Mouse (Mus musculus): ENCODE measurements around the gene Arhgap31. TPM values are rescaled to one million over a fixed set of nuclear protein-coding genes. Genes with fewer than 3 reads are reported as not detected.

Arhgap31 gene
- polyA plus RNA-seq, 1 experiment from 2014 or later, result 9.8 TPM

GRCm38 (mm10) chr16:38549479-38550396, 163.3 kb downstream of the Arhgap31 start, which contains the start of gene Poglut1:
Gene Poglut1 (minus strand): TSS chr16:38550258.
- no peak within 1 kb of the TSS for H3K27ac ChIP-seq
- 0 out of 2 replicates have a peak, but pooled peaks cover 8% of the 10 kb centered on the region for H3K4me1 ChIP-seq
- peak within 1 kb of the TSS; percentile 91 for H3K4me2 ChIP-seq
- peak; percentile 88 for ATAC-seq (ENCODE audit: insufficient read depth, low FRiP score, low read depth)
- H3K36me3 ChIP-seq, result peaks cover 12% of the 10 kb centered on the region; the same call in 1 of the 2 replicates
- H3K9ac ChIP-seq, result peak within 1 kb of the TSS; percentile 86
- 0 out of 2 replicates have a peak, but pooled peaks cover 2% of the 10 kb centered on the region for H3K27me3 ChIP-seq (replicated peaks)
- 2% methylated on average over 54 of the region's 54 CpGs for WGBS
- H3K9me3 ChIP-seq, result no peaks in the 10 kb centered on the region
- H3K4me3 ChIP-seq (replicated peaks), result peak within 1 kb of the TSS; percentile 96

Other genes with a start within 250 kb of the Arhgap31 start
- 25.3 and 27.3 TPM in 2 replicates for gene Timmdc1, start 190.6 kb downstream of the Arhgap31 start, polyA plus RNA-seq (2015; fragmentation: Nextera tagmentation; extraction: Ambion mirVana)
- 41.8 and 44.7 TPM in 2 replicates for gene Poglut1, start 163.0 kb downstream of the Arhgap31 start, polyA plus RNA-seq (2015; fragmentation: Nextera tagmentation; extraction: Ambion mirVana)
- gene Tmem39a, start 154.6 kb downstream of the Arhgap31 start, polyA plus RNA-seq (2015; fragmentation: Nextera tagmentation; extraction: Ambion mirVana), result 90.8 and 103 TPM in 2 replicates
- 21.1 and 21.8 TPM in 2 replicates for gene B4galt4, start 29.0 kb upstream of the Arhgap31 start, polyA plus RNA-seq (2015; fragmentation: Nextera tagmentation; extraction: Ambion mirVana)
- gene Upk1b, start 87.1 kb upstream of the Arhgap31 start, polyA plus RNA-seq (2015; fragmentation: Nextera tagmentation; extraction: Ambion mirVana), result 28.4 and 41.5 TPM in 2 replicates
- gene 4930435E12Rik, start 115.5 kb upstream of the Arhgap31 start, polyA plus RNA-seq (2015; fragmentation: Nextera tagmentation; extraction: Ambion mirVana), result not detected in 2 replicates
- 2.5 and 2.6 TPM in 2 replicates for gene Igsf11, start 179.4 kb upstream of the Arhgap31 start, polyA plus RNA-seq (2015; fragmentation: Nextera tagmentation; extraction: Ambion mirVana)